Comparison of ENCODE assay signal across 26 mouse cellular contexts in the genomic region with DNA sequence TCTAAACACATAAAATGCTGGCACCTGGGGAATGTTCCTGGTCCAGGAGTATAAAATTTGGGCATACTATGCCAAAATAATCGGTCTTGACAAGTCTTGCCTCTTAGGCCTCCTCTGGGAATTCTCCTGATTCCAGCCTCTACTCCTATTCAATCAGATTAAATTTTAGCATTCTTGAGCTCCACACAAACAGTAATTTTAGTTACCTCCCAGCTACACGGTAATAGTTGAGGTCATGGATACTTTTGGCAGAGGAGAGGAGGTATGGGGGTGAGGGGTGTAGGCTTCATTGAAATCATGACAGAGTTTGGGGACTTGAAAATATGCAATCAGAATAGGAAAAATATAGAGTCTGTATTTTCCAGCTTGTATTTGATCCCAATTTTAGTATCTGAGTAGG.
DNase-seq lines count a peak whose midpoint lies in the region; ATAC-seq and TF ChIP-seq lines count a peak whose summit lies in the region.
"Had no signal": no experiment of that assay in that cellular context is flagged by ENCODE, and none has a peak within 500 bp of the region (broad histone marks: within the 10 kb centered on the region; RNA-seq: fewer than 3 reads in every experiment).

No protein-coding gene starts in this region.

- DNase-seq in embryonic facial prominence, embryonic 11.5 days (ENCODE audit: low spot score) = peak; percentile 3
- DNase-seq in embryonic facial prominence, embryonic 10.5 days (ENCODE audit: low spot score) = no peak
- peak; percentile 34 for DNase-seq in limb, embryonic 14.5 days (ENCODE audit: low spot score)
- no peak for DNase-seq in limb, embryonic 10.5 days (ENCODE audit: low spot score)
- no peak for DNase-seq in gastrocnemius, postnatal 10 days
- DNase-seq: adrenal gland, adult 8-10 months; adrenal gland, postnatal 14 days; adrenal gland, postnatal 36 days; B cell, adult 2 months; cerebellum, adult 11-12 months; cerebellum, adult 2 months; cerebellum, adult 9-10 months; cerebellum, postnatal 10 days; cerebellum, postnatal 25 days had no signal

- H3K36me3 ChIP-seq in embryonic facial prominence, embryonic 11.5 days (replicated peaks; ENCODE audit: control insufficient read depth, insufficient read depth, low read depth, low read length) = no peaks in the 10 kb centered on the region
- H3K36me3 ChIP-seq in embryonic facial prominence, embryonic 10.5 days (replicated peaks) = no peaks in the 10 kb centered on the region
- H3K36me3 ChIP-seq in limb, embryonic 14.5 days (ENCODE audit: control insufficient read depth, insufficient read depth, low read length) = no peaks in the 10 kb centered on the region
- no peaks in the 10 kb centered on the region for H3K36me3 ChIP-seq in limb, embryonic 10.5 days
- H3K36me3 ChIP-seq: embryonic facial prominence, embryonic 12.5 days; embryonic facial prominence, embryonic 15.5 days; forebrain, embryonic 10.5 days; forebrain, embryonic 12.5 days; G1E had no signal

- no peaks in the 10 kb centered on the region for H3K27me3 ChIP-seq in embryonic facial prominence, embryonic 11.5 days (ENCODE audit: control insufficient read depth, insufficient read depth, low read length)
- no peaks in the 10 kb centered on the region for H3K27me3 ChIP-seq in embryonic facial prominence, embryonic 10.5 days (replicated peaks; ENCODE audit: low read depth, poor library complexity, severe bottlenecking)
- no peaks in the 10 kb centered on the region for H3K27me3 ChIP-seq in limb, embryonic 14.5 days (ENCODE audit: control insufficient read depth, insufficient read depth, low read length)
- no peaks in the 10 kb centered on the region for H3K27me3 ChIP-seq in limb, embryonic 10.5 days (ENCODE audit: low read depth, poor library complexity, severe bottlenecking)
- H3K27me3 ChIP-seq: CH12.LX; embryonic facial prominence, embryonic 12.5 days; embryonic facial prominence, embryonic 15.5 days; forebrain, embryonic 12.5 days had no signal

- H3K9ac ChIP-seq in embryonic facial prominence, embryonic 11.5 days (replicated peaks; ENCODE audit: low read length) = no peak overlapping the region
- H3K9ac ChIP-seq in limb, embryonic 14.5 days (ENCODE audit: low read depth, low read length, severe bottlenecking) = no peak overlapping the region
- H3K9ac ChIP-seq: embryonic facial prominence, embryonic 12.5 days; embryonic facial prominence, embryonic 15.5 days; forebrain, embryonic 12.5 days had no signal

- no peaks in the 10 kb centered on the region for H3K4me1 ChIP-seq in embryonic facial prominence, embryonic 11.5 days (ENCODE audit: control insufficient read depth, insufficient read depth, low read length)
- H3K4me1 ChIP-seq in embryonic facial prominence, embryonic 10.5 days = no peaks in the 10 kb centered on the region
- H3K4me1 ChIP-seq in limb, embryonic 14.5 days (ENCODE audit: control insufficient read depth, insufficient read depth, low read length) = no peaks in the 10 kb centered on the region
- H3K4me1 ChIP-seq in limb, embryonic 10.5 days = no peaks in the 10 kb centered on the region
- H3K4me1 ChIP-seq: embryonic facial prominence, embryonic 12.5 days; embryonic facial prominence, embryonic 15.5 days; forebrain, embryonic 10.5 days; forebrain, embryonic 12.5 days had no signal

- no peak overlapping the region for H3K4me2 ChIP-seq in embryonic facial prominence, embryonic 11.5 days (ENCODE audit: low read depth, low read length)
- H3K4me2 ChIP-seq in limb, embryonic 14.5 days (replicated peaks; ENCODE audit: low read depth, low read length, severe bottlenecking) = no peak overlapping the region
- H3K4me2 ChIP-seq: embryonic facial prominence, embryonic 12.5 days; embryonic facial prominence, embryonic 15.5 days; forebrain, embryonic 12.5 days had no signal

- TF ChIP-seq POLR2A in limb, embryonic 14.5 days (IDR thresholded peaks at IDR 0.05; ENCODE audit: borderline replicate concordance, extremely low read depth, insufficient read depth, insufficient read length) = no peak

- no peak overlapping the region for H3K27ac ChIP-seq in embryonic facial prominence, embryonic 11.5 days (replicated peaks; ENCODE audit: low read depth, low read length)
- no peak overlapping the region for H3K27ac ChIP-seq in embryonic facial prominence, embryonic 10.5 days (replicated peaks)
- no peak overlapping the region for H3K27ac ChIP-seq in limb, embryonic 14.5 days (replicated peaks; ENCODE audit: low read depth, low read length)
- no peak overlapping the region for H3K27ac ChIP-seq in limb, embryonic 10.5 days
- H3K27ac ChIP-seq: embryonic facial prominence, embryonic 12.5 days; embryonic facial prominence, embryonic 15.5 days; forebrain, embryonic 10.5 days; forebrain, embryonic 12.5 days had no signal

- H3K4me3 ChIP-seq in embryonic facial prominence, embryonic 11.5 days (ENCODE audit: low read depth, low read length) = no peak overlapping the region
- H3K4me3 ChIP-seq in embryonic facial prominence, embryonic 10.5 days = no peak overlapping the region
- H3K4me3 ChIP-seq in limb, embryonic 14.5 days (replicated peaks; ENCODE audit: low read length) = no peak overlapping the region
- H3K4me3 ChIP-seq in limb, embryonic 10.5 days = no peak overlapping the region
- H3K4me3 ChIP-seq: embryonic facial prominence, embryonic 12.5 days; embryonic facial prominence, embryonic 15.5 days; erythroblast, embryonic 14.5 days; forebrain, embryonic 10.5 days; forebrain, embryonic 12.5 days had no signal

- WGBS in embryonic facial prominence, embryonic 11.5 days = 75% methylated on average over 2 of the region's 2 CpGs
- WGBS in embryonic facial prominence, embryonic 10.5 days = 82% methylated on average over 2 of the region's 2 CpGs
- 43% methylated on average over 2 of the region's 2 CpGs for WGBS in limb, embryonic 14.5 days
- WGBS in limb, embryonic 10.5 days = 88% methylated on average over 2 of the region's 2 CpGs

- no peak for ATAC-seq in embryonic facial prominence, embryonic 11.5 days (replicated peaks; ENCODE audit: insufficient number of reproducible peaks, low FRiP score, low TSS enrichment, low read depth)
- ATAC-seq in limb, embryonic 14.5 days (ENCODE audit: low FRiP score, low read depth) = peak; percentile 37; the same call in 1 of the 2 replicates
- ATAC-seq: activated CD4-positive, CD25-positive, alpha-beta regulatory T cell, adult 4 months; CD4-positive, CD25-positive, alpha-beta regulatory T cell, adult 4 months; forebrain, embryonic 14.5 days; forebrain, embryonic 16.5 days; Patski had no signal

- no peaks in the 10 kb centered on the region for H3K9me3 ChIP-seq in embryonic facial prominence, embryonic 11.5 days (replicated peaks; ENCODE audit: control insufficient read depth, low read length)
- no peaks in the 10 kb centered on the region for H3K9me3 ChIP-seq in embryonic facial prominence, embryonic 10.5 days
- no peaks in the 10 kb centered on the region for H3K9me3 ChIP-seq in limb, embryonic 14.5 days (ENCODE audit: control insufficient read depth, low read length)
- H3K9me3 ChIP-seq in limb, embryonic 10.5 days (replicated peaks) = no peaks in the 10 kb centered on the region
- H3K9me3 ChIP-seq: embryonic facial prominence, embryonic 12.5 days; embryonic facial prominence, embryonic 15.5 days; forebrain, embryonic 10.5 days; forebrain, embryonic 12.5 days; G1E had no signal

Comparison
In these comparisons a context has a peak if more than half of its experiments do, and no peak if none do; other contexts are left out.
1. DNase-seq: peak in embryonic facial prominence, embryonic 11.5 days (single experiment) and limb, embryonic 14.5 days (single experiment); none in embryonic facial prominence, embryonic 10.5 days (single experiment), limb, embryonic 10.5 days (single experiment) and gastrocnemius, postnatal 10 days (single experiment).